Mouse (Mus musculus): ENCODE measurements around the gene Nin. TPM values are rescaled to one million over a fixed set of nuclear protein-coding genes. Genes with fewer than 3 reads are reported as not detected.

Gene Nin
- polyA plus RNA-seq, 1 experiment from 2014 or later, result 9.5 TPM

DNA sequence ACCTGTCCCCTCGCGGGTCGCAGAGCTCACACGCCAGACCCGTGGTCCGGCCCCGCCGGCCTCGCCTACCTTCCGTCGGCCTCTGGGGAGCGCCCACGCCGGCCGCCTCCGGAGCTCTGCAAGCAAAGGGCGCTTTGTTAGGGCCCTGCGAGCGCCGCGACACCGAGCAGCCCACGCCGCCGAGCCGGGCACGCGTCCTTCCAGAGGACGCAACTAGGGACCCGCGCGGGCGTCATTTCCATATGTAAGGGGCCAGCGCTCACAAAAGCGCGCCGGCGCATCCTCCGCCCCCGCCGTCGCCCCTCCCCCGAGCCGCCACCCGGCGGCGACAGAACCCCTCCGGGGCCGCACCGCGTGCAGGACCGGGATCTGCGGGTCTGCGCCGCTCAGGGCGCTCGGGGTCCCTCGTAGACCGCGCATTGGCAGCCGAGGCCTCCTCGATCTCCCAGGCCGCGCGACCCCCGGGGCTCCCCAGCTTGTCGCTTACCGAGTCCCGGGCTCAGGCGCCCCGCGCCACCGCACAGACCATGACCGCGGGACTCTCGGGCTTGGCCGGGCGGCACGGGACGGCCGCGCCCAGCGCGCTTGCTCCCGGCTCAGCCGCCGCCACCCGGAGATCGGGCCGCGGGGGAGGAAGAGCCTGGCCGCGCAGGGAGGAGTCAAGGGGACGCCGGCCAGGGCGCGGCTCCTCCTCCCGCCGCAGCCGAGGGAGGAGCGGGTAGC, 2.0 kb downstream of the Nin start:
- Histone ChIP-seq H3K27me3 (ENCODE audit: low read depth, poor library complexity, severe bottlenecking) (peaks cover 40% of the 10 kb centered on the region), H3K36me3 (no peaks in the 10 kb centered on the region), H3K4me3 (peak overlapping the region; percentile 86), H3K4me1 (peaks cover 38% of the 10 kb centered on the region), H3K9me3 (replicated peaks) (no peaks in the 10 kb centered on the region), H3K27ac (peak overlapping the region; percentile 92)
- WGBS, result under 1% methylated on average over 101 of the region's 101 CpGs
- peak; percentile 79 for DNase-seq (ENCODE audit: low spot score)

DNA sequence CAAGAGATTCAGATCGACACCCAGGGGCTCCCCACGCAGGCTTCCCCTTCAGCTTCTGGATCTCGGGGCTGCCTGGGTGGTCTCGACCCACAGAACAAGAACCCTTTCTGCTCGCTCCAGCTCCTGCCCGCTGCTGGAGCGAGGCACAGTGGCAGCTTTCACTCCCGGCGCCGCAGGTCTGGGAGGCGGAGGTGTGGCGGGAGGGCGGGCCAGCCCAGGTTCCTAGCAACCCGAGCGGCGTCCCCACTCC, 2.5 kb downstream of the Nin start:
- Histone ChIP-seq H3K9me3 (replicated peaks) (no peaks in the 10 kb centered on the region), H3K27me3 (ENCODE audit: low read depth, poor library complexity, severe bottlenecking) (peaks cover 40% of the 10 kb centered on the region), H3K36me3 (no peaks in the 10 kb centered on the region), H3K4me1 (peaks cover 43% of the 10 kb centered on the region), H3K27ac (peak overlapping the region; percentile 92), H3K4me3 (peak overlapping the region; percentile 86)
- under 1% methylated on average over 16 of the region's 16 CpGs for WGBS
- DNase-seq (ENCODE audit: low spot score), result peak; percentile 76

DNA sequence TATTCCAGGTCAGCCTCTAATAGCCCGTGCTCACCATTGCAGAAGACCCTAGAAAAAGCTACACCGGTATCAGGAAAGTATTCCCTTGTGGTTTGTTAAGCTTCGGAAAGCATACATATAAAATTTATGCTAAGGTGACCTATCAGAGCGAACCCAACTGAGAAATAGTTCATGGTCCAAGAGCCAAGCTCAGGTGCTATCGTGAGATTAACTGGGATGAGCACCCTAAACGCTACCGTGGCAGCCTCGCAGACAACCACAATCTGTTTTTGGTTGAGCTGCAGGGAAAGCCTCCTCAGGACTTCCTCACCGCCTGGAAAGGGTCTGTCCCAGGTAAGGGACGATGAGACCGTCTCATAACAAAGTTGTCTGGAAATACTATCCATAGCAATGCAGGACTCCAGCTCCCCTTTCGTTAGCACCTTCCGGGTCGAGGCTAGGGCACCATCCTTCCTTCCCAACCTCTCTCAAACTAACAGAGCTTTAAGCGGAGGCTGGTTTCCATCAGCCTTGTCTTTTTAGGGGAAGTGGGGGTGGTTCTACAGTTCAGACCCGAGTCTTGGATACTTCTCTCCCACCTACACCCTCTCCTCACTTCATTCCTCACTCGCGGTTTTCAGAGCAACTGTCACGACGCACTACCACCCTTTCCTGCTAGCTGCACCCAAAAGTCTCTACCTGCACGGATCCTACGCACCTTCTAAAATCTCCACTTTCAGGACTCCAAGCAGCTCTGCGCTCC, 3.0 kb downstream of the Nin start:
- WGBS, result 12% methylated on average over 23 of the region's 23 CpGs
- Histone ChIP-seq H3K27ac (peak overlapping the region; percentile 92), H3K4me1 (peaks cover 48% of the 10 kb centered on the region)

DNA sequence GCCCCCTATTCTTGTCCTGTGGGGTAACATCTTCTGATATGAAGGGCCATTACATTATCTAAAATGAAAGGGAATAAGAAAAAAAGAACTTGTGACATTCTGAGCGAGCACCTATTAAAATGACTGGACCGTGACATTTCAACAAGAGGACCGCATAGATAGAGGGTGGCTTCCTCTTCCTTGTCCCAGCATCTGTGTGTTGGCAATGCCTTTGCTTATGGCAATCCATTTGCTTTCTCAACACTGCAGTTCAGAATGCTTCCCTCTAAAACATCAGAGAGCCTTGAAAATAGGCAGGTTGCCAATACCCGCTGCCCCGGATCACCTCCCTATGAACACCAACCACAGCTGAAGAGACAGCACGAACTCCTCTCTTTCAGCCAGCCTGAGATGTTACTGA, 3.6 kb downstream of the Nin start:
- H3K27ac ChIP-seq, result no peak overlapping the region
- no peaks in the 10 kb centered on the region for H3K9me3 ChIP-seq (replicated peaks)
- no peak overlapping the region for H3K4me3 ChIP-seq
- peaks cover 55% of the 10 kb centered on the region for H3K4me1 ChIP-seq
- no peaks in the 10 kb centered on the region for H3K36me3 ChIP-seq
- peaks cover 40% of the 10 kb centered on the region for H3K27me3 ChIP-seq (ENCODE audit: low read depth, poor library complexity, severe bottlenecking)
- DNase-seq (ENCODE audit: low spot score), result no peak
- WGBS, result 77% methylated on average over 6 of the region's 6 CpGs

More for the DNA sequence above, 3.0 kb downstream of the Nin start:
- H3K36me3 ChIP-seq, result no peaks in the 10 kb centered on the region
- no peaks in the 10 kb centered on the region for H3K9me3 ChIP-seq (replicated peaks)
- peaks cover 40% of the 10 kb centered on the region for H3K27me3 ChIP-seq (ENCODE audit: low read depth, poor library complexity, severe bottlenecking)
- no peak for DNase-seq (ENCODE audit: low spot score)
- H3K4me3 ChIP-seq, result peak overlapping the region; percentile 86

DNA sequence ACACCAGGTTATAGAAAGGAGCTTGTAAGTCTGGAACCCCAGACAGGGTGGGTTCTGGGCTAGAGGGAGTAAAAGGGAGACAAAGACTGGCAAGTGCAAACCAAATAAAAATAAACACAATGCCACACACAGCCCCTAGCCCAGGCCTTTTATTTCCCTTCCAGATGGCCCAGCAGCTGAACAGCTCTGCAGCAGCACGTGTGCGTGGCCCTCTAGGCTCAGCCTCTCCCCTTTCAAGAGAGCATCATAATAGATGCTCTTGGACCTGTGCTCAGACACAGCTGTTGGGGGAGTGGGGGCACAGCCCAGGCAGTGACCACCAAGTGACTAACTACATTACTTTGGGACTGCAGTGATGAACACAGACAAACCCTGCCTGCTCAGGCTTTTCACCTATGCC, 5.4 kb downstream of the Nin start:
- H3K4me3 ChIP-seq, result no peak overlapping the region
- peaks cover 27% of the 10 kb centered on the region for H3K27me3 ChIP-seq (ENCODE audit: low read depth, poor library complexity, severe bottlenecking)
- H3K9me3 ChIP-seq (replicated peaks), result no peaks in the 10 kb centered on the region
- H3K4me1 ChIP-seq, result peaks cover 64% of the 10 kb centered on the region
- 30% methylated on average over 2 of the region's 2 CpGs for WGBS
- no peaks in the 10 kb centered on the region for H3K36me3 ChIP-seq
- H3K27ac ChIP-seq, result no peak overlapping the region
- DNase-seq (ENCODE audit: low spot score), result no peak

DNA sequence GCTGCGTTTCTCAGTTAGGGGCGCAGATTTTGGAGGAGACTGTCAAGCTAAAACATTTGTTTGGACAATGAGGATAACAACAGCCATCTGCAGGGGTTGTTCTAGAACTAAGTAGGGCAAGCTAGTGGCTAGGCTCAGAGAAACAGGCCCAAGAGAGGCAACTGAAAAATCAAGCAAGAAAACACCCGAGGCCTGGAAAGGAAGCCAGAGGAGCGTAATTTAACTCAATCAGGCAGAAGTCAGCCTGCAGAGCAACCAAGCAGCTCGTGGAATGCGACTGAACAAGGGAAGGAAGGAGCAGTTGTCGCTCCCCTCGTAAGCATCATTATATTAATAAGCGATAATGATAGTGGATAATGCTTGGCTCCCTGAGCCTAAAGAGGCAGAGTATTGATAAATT, 7.0 kb downstream of the Nin start:
- H3K27me3 ChIP-seq (ENCODE audit: low read depth, poor library complexity, severe bottlenecking), result peaks cover 15% of the 10 kb centered on the region
- no peaks in the 10 kb centered on the region for H3K36me3 ChIP-seq
- no peak overlapping the region for H3K4me3 ChIP-seq
- WGBS, result 73% methylated on average over 9 of the region's 9 CpGs
- no peak overlapping the region for H3K27ac ChIP-seq
- no peaks in the 10 kb centered on the region for H3K9me3 ChIP-seq (replicated peaks)
- H3K4me1 ChIP-seq, result peaks cover 56% of the 10 kb centered on the region
- no peak for DNase-seq (ENCODE audit: low spot score)

DNA sequence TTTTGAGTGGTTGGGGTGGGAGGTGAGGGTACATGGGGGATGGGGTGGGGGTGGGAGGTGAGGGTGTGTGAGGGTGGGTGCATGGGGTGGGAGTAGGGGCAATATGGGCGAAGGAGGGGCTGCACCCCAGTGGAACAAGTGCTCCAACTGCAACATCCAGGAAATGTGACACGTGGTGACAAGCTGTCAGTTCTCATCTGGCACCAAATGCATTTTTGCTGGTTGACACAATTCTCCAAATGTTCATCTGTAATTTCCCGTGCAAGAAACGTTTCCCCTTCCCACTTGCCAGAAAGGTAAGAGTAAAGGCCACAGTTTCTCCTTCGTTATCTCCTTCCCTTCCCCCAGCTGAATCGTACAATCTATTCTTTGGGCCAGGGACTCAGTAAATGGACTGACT, 7.6 kb downstream of the Nin start:
- 77% methylated on average over 6 of the region's 6 CpGs for WGBS
- no peak overlapping the region for H3K27ac ChIP-seq
- no peaks in the 10 kb centered on the region for H3K9me3 ChIP-seq (replicated peaks)
- H3K4me1 ChIP-seq, result peaks cover 51% of the 10 kb centered on the region
- H3K4me3 ChIP-seq, result no peak overlapping the region
- peaks cover 15% of the 10 kb centered on the region for H3K27me3 ChIP-seq (ENCODE audit: low read depth, poor library complexity, severe bottlenecking)
- H3K36me3 ChIP-seq, result peaks cover 3% of the 10 kb centered on the region; the same call in 1 of the 2 replicates
- DNase-seq (ENCODE audit: low spot score), result no peak

DNA sequence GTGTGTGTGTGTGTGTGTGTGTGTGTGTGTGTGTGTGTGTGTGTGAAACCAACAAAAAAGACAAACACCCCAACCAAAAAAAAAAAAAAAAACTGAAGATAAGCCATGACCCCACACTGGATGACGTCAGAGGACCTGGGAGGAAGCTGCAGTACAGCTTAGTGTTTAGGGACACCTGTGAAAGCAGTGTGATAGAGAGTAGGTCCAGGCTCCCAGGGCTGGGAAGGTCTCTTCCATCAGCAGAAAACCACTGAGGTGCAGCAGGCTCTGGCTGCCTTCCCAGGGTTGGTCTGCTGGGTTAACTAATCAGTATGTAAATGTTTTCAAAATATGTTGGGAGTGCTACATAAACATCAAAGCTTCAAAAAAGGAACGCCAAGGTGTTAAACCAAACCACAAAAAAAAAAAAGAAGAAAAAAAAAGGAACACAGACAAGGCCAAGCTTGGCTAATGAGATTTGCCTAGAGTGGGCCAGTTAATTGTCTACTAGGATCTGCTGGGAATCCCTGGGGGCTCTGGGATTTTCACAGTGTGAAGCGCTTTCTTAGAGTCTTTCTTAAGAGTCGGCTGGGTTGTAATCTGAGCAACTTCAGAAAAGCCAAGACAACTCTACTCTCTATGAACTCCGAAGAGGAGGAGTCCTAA, 8.6 kb downstream of the Nin start:
- peaks cover 4% of the 10 kb centered on the region; the same call in 1 of the 2 replicates for H3K36me3 ChIP-seq
- no peaks in the 10 kb centered on the region for H3K9me3 ChIP-seq (replicated peaks)
- no peak for DNase-seq (ENCODE audit: low spot score)
- H3K27me3 ChIP-seq (ENCODE audit: low read depth, poor library complexity, severe bottlenecking), result peaks cover 7% of the 10 kb centered on the region
- peaks cover 43% of the 10 kb centered on the region for H3K4me1 ChIP-seq
- no peak overlapping the region for H3K4me3 ChIP-seq
- 26% methylated on average over 5 of the region's 5 CpGs for WGBS
- H3K27ac ChIP-seq, result no peak overlapping the region

DNA sequence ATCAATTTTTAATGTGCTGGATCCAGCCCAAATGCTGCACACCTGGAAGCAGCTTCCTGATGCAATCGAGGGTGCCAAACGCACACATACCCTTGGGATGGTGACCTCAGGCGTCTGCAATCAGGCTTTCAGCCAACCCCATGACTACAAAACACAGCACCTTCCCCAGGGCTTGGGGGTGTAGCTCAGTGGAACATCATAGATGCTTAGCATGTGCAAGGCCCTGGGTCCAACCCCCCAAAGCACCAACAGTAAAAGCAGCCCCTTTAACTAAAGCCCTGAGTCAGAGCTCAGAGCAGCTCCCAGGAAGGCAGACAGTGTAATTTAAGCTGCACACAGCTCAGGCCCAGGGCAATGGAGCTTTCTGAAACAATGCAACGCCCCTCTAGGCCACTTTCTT, 9.3 kb downstream of the Nin start:
- Histone ChIP-seq H3K27ac (no peak overlapping the region), H3K4me1 (peaks cover 43% of the 10 kb centered on the region), H3K9me3 (replicated peaks) (no peaks in the 10 kb centered on the region), H3K4me3 (no peak overlapping the region), H3K36me3 (peaks cover 4% of the 10 kb centered on the region; the same call in 1 of the 2 replicates), H3K27me3 (ENCODE audit: low read depth, poor library complexity, severe bottlenecking) (peaks cover under 1% of the 10 kb centered on the region; the same call in 1 of the 2 replicates)
- WGBS, result 72% methylated on average over 4 of the region's 4 CpGs
- DNase-seq (ENCODE audit: low spot score), result no peak

DNA sequence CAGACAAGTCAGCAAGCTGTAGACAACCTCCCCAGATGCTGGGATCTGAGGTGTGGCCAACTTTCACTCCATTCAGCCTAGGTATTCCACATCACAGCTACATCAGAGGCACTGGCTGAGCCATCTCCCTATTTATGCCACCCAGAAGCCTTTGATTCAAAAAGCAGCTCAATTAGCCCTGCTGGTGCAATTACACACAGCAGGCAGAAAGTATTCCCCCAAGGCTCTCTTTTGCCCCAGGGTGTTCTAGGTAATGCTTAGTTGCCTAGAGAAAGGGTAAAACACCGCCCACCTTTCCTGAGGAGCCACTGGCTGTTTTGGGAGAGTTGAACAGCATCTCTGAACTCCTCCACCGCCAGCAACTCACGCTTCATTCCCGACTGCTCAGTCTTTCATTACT, 10.3 kb downstream of the Nin start:
- Histone ChIP-seq H3K4me3 (no peak overlapping the region), H3K27ac (no peak overlapping the region), H3K4me1 (peaks cover 42% of the 10 kb centered on the region), H3K9me3 (replicated peaks) (no peaks in the 10 kb centered on the region), H3K27me3 (ENCODE audit: low read depth, poor library complexity, severe bottlenecking) (no peaks in the 10 kb centered on the region), H3K36me3 (peaks cover 4% of the 10 kb centered on the region; the same call in 1 of the 2 replicates)
- DNase-seq (ENCODE audit: low spot score), result no peak
- 68% methylated on average over 4 of the region's 4 CpGs for WGBS

DNA sequence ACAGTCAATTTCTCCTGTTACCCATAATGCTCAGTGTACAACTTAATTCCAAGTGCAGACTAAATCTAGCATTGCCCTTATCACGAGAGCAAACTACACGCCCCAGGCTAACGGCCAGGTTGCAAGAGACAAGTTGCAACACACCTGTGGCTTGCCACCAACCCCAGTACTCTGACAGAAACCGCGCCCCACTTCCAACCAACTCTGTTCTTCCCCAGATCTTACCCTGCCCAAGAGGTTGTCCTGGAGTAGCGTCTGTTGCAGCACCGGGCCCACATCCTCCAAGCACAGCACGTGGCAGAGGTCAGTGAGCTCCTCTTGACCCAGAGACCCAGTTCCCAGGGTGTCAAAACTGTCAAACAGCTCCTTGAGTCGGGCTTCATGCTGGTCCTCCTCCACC, 11.1 kb downstream of the Nin start:
- H3K27me3 ChIP-seq (ENCODE audit: low read depth, poor library complexity, severe bottlenecking), result no peaks in the 10 kb centered on the region
- DNase-seq (ENCODE audit: low spot score), result no peak
- WGBS, result 82% methylated on average over 9 of the region's 9 CpGs
- no peak overlapping the region for H3K4me3 ChIP-seq
- H3K36me3 ChIP-seq, result peaks cover 4% of the 10 kb centered on the region; the same call in 1 of the 2 replicates
- H3K4me1 ChIP-seq, result peaks cover 34% of the 10 kb centered on the region
- no peaks in the 10 kb centered on the region for H3K9me3 ChIP-seq (replicated peaks)
- H3K27ac ChIP-seq, result no peak overlapping the region

DNA sequence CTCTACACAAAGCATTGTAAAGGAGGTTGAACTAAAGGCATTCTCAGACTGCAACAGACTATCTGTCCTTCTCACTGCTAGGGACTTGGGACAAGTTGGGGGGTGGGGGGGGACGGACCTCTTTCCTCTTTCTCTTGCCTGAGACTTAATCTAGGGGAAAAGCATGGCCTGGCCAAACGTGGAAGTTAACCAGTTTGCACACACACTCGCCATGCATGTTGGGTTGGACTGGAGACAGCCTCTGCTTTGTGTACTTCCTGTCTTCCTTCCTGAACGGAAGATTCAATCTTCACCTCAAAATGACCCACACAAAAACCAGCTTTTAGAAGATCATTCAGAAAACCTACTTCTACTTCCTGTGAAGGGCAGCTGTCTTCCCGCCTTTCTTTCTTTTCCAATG, 11.7 kb downstream of the Nin start:
- DNase-seq (ENCODE audit: low spot score), result no peak
- Histone ChIP-seq H3K27ac (no peak overlapping the region), H3K27me3 (ENCODE audit: low read depth, poor library complexity, severe bottlenecking) (no peaks in the 10 kb centered on the region), H3K9me3 (replicated peaks) (no peaks in the 10 kb centered on the region), H3K4me3 (no peak overlapping the region), H3K36me3 (peaks cover 4% of the 10 kb centered on the region; the same call in 1 of the 2 replicates), H3K4me1 (peaks cover 28% of the 10 kb centered on the region)
- 86% methylated on average over 5 of the region's 5 CpGs for WGBS

DNA sequence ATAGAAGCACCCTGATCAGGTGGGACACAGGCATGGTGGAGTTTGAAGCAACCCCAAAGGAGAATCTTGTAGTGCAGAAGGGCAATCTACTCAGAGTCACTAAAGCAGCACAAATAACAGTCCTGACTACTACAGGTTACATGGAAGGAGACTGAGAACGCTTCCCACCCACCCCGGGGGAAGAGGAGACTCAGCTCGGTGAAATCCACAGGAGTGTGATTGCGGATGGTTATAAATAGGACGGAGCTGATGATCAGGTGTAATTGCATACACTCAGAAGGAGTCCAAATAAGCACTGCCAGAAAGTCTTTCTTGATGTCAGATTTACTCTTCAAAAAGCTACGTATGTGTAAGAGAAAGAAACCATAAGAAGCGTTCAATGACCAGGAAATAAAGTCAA, 15.6 kb downstream of the Nin start:
- Histone ChIP-seq H3K9me3 (replicated peaks) (no peaks in the 10 kb centered on the region), H3K36me3 (peaks cover 4% of the 10 kb centered on the region; the same call in 1 of the 2 replicates), H3K4me3 (no peak overlapping the region), H3K4me1 (no peaks in the 10 kb centered on the region), H3K27me3 (ENCODE audit: low read depth, poor library complexity, severe bottlenecking) (no peaks in the 10 kb centered on the region), H3K27ac (no peak overlapping the region)
- WGBS, result 90% methylated on average over 7 of the region's 7 CpGs
- DNase-seq (ENCODE audit: low spot score), result no peak

All from limb, embryonic 10.5 days (tissue).